Mouse (Mus musculus) layer of hippocampus, adult 18-20 months (tissue): ENCODE measurements around the gene Map2k7. TPM values are rescaled to one million over a fixed set of nuclear protein-coding genes. Genes with fewer than 3 reads are reported as not detected.
A peak's percentile ranks its signal among the peaks of the same experiment; 100 is the strongest.

Experiments
- DNase-seq, 2 experiments: peaks; one replicate each; pipeline ENCODE4 v3.0.0; 2022; ENCODE audit warnings: low spot score in 2 of 2
- total RNA-seq, 2 experiments: library from RNA; stranded (reverse); gene quantifications; 2 replicates each; pipeline ENCODE4 v1.2.3; 2021

Gene Map2k7
- total RNA-seq, 2 experiments from 2014 or later = 109 to 116 TPM

DNA sequence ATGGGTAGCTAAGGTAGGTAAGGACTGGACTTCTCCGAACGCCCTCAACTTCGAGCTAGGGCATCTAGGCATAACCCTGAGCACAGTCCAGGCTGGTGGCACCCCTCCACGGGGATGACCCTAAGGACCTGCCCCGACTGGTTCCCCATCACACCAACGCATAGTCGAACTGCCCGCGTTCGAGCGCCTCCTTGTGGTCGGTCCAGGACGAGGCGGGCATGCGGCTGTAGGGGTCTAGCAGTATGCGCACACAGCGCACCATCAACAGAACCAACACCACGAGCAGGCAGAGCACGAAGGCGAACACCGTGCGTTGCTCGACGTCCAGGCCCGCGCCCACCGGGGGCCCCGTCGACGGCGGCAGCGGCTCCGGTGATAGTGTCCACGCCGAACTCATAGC is 19.7 kb downstream of the Map2k7 start:
- DNase-seq = peak; percentile 81 to 87

DNA sequence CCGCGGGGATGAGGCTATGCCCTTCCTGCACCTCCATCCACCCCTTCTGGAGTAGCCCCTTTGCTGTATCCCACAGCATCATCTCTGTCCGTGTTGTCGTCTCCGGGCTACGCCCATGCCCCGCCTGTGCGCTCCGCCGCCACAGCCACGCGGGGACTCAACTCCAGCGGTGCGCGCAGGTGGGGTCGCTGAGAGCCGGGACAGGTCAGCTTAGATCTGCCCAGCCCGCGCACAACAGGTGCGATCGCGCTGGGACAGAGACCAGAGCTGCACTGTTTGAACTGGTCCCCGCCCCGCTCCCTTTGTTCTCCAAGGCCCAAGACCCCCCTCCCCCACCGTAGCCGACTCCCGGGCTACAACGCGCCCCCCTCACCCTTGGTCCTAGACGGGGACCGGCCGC is 20.1 kb downstream of the Map2k7 start:
- peak in 1 of 2 experiments; percentile 56 for DNase-seq

DNA sequence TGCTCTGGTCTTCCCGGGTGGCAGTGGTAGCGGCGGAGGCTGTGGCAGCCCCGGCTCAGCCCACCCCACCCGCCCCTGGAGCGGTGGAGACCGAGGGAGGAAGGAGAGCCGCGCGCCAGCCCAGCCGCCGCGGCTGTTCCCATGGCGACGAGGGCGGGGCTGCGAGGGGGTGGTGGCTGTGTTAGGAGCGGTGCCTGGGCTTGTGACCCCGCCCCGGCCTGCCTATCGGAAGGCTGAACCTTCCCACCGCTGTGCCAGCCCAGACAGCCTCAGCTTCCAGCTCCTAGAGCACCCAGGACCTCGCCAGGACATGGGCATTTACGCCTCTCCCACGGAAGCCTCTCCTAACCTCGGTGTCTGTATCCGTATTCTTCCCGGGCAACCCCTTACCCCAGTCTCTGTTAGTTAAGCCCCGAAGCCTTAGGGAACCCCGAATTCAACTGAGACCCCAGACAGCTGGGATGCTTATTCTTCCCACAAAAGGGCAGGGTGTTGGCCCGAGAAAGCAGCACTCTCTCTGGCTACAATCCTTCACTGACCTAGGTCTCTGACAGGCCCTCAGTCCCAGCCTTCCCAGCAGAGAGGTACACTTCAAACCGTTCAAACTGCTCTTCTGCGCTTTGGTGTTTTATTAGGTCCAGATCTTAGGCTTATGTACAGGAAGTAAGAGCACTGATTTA is 20.7 kb downstream of the Map2k7 start, which contains the start of gene Ctxn1:
TSS of gene Ctxn1 (minus strand) at position 150 of the 680 bp plus-strand sequence.
- DNase-seq = peak; percentile 93 to 96

DNA sequence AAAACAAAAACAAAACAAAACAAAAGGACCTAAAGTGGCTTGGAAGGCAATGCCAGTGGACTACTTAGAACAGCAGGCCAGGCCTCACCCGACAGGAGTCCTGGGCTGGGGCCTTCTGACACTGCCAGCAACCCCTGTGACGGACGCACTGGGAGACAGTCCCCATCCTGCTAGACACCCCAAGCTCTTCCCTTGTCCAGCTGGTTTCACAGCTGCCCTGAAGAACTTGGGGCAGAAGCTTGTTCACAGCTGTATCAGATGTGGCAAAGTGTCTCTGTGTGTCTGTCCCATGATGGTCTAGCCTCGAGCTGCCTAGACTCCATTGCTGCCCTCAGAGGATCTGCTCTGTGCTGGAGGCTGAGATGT is 21.2 kb downstream of the Map2k7 start:
- no peak for DNase-seq

DNA sequence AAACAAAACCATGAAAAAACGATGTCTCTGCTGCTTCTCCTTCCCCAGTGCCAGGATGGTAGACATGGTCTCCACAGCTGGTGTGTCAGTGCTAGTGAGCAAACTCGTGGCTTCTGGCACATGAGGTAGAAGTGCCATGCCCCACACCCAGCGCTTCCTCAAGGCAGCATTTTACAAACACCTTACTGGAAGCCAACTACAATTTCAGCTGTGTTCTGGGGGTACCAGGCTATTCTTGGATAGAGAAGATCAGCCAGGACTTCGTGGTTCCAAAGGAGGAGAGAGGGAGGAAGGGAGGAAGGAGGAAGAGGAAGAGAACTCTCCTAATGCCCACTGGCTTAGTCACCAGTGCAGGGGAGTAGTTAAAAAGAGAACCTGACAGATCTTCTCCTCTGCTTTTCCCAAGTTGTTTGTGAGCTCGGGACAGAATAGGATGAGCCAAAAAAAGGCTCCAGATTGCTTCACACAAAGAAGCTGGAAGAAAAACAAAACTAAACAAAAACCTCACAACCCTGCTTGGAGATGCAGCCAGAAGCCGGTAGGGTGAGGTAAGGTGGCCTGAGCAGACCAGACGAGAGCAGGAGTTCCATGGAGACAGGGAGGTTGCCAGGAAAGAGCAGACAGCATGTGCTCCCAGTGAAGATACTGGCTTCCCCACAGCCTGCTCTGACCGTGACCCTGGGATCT is 24.7 kb downstream of the Map2k7 start:
- no peak for DNase-seq

DNA sequence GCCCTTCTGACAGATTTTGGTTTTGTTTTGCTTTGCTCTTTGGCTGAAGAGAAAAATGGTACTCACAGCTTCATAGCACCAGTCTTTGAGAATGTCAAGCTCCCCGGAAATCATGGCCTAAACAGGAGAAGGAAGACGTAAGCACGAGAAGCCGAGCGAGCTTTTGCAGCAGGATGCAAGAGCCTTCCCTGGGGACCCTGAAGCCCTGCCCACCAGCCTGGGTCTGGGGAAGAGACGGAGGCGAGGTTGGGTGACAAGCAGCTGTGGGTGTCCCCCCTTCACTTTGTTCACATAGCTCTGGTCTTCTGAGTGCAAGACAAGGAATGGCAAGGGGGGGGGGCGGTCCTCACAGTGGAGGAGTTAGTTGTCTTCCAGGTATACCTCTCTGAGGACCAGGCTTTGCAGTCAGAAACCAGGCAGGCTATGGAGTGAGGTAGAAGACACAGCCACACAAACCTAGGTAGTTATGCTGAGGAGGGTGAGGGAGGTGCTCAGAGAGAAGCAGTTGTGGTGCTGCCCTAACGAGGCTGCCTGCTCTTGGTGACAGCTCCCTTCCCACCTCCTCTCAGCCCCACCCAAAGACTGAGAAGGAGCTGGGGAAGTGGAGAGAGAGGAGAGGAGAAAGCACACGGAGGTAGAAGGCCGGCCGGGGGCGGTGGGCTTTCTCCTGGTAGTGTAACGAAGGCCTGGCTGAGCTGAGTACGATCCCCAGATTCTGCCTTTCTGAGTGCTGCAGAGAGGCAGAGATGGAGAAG is 26.8 kb downstream of the Map2k7 start:
- no peak for DNase-seq

DNA sequence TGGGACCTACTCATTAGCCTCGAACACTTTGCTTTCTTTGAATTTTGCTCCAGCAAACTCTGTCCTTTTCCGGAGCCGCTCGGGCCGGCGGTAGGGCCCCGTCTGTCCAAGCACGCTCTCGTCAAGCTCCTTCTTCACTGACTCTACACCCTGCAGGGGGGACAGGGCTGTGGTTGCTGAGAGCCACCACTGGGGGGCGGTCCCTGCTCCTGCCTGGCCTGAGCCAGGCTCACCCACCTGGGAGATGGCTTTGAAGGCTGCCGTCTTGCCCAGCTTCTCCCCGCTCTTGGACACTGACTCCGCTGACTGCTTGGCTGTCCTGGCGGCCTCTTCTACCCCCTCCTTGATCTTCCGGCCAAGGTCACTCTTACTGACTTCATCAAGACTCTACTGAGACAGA is 29.1 kb downstream of the Map2k7 start:
- DNase-seq = no peak

DNA sequence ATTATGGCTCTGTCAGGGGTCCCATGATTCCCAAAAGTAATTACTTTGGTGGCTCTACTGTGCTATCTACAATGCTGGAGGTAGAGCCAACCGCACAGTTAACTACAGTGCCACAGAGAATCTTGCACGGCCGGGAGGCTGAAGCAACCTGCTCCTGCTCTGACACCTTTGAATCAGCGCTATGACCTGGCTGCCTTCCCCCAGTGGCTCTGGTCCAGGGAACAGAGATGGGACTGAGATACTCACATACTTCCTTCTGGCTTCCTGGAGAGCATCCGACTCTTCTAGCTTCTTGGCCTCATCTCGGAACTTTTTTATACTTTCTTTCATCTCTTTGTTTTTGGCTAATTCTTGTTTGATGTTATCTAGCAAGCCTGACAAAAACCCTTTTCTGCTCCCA is 31.1 kb downstream of the Map2k7 start:
- no peak for DNase-seq

DNA sequence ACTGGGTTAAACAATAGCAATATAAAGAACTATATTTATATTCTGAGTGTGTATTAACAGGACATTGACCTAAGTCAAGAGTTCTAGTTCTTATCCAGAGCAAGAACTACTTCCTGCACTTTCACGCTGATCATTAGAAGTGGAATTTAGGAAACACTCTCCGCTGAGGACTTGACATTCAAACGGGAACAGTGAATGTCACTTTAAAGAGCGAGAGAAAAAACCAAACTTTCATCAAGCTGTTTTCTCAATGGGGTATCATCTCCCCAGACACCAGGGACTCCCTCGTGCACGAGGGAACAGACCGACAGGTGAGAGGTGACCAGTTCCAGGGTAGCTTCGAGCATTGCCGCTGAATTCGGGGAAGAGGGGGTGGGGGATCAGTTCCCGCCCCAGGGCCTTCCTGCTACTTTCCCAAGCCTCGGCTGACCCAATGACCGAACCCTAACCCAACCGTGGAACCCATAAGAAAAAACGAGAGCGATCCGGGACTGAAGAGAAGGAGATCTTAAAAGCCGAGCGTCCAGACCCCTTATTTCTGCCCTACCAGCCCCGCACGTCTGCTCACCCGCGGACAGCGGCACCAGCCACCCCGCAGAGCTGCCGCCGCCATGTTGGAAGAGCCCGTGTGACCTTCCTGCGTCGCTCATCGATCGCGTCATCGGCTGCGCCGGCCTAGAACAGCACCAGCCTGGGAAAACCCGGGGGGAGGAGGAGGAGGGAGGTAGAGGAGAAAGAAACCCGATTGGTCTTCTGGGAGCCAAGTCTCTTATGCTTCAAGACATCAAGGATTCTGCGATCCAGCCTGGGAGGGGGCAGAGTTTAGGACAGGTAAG is 37.0 kb downstream of the Map2k7 start, which contains the start of gene Timm44:
TSS of gene Timm44 (minus strand) at position 639 of the 836 bp plus-strand sequence.
- DNase-seq = peak; percentile 93 to 97

DNA sequence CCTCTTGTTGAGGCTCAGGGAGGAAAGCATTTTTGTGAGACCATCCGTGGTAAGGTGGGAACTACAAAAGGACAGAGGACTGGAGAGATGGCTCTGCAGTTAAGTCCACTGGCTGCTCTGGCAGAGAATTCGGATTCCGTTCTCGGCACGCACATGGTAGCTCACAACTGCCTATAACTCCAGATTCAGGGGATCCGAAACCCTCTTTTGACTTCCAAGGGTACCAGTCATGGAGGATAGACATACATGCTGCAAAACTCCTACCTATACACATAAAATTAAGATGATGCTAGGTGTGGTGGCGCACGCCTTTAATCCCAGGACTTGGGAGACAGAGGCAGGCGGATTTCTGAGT is 37.5 kb downstream of the Map2k7 start:
- no peak for DNase-seq

DNA sequence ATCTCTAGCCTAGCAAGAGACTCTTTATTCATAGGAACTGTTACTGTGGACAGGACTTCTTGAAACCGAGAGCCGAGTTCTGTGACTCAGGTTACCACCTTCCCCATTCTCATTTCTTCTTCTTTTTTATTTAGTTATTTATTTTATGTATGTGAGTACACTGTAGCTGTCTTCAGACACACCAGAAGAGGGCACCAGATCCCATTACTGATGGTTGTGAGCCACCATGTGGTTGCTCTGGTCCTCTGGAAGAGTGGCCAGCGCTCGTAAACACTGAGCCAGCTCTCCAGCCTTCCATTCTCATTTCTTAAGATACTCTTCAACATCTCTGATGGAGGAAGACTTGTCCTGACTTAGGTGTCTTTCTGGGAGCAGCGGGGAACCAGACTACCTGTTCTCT is 54.2 kb downstream of the Map2k7 start:
- no peak for DNase-seq

Other genes with a start within 250 kb of the Map2k7 start
- gene Cd209f, start 132.9 kb upstream of the Map2k7 start, total RNA-seq = under 1 TPM; 0.37 to 0.43 TPM
- gene Cd209g, start 104.6 kb upstream of the Map2k7 start, total RNA-seq = under 1 TPM in 1 of 2 experiments, not detected in 1; 0.22 TPM
- gene Evi5l, start 72.2 kb upstream of the Map2k7 start, total RNA-seq = 100 to 1,000 TPM in 1 of 2 experiments, 10 to 100 TPM in 1; 93.2 to 102 TPM
- gene Prr36, start 21.3 kb upstream of the Map2k7 start, total RNA-seq = 10 to 100 TPM; 38.4 to 41.3 TPM
- not detected for gene Lrrc8e, start 11.9 kb upstream of the Map2k7 start, total RNA-seq
- under 1 TPM; 0.46 to 0.62 TPM for gene Gm49320, start 125 bp downstream of the Map2k7 start, total RNA-seq
- 10 to 100 TPM in 1 of 2 experiments, 1 to 10 TPM in 1; 8.9 to 12.2 TPM for gene Tgfbr3l, start 9.5 kb downstream of the Map2k7 start, total RNA-seq
- 10 to 100 TPM; 28.9 to 31.1 TPM for gene Snapc2, start 14.3 kb downstream of the Map2k7 start, total RNA-seq
- gene Ctxn1, start 20.5 kb downstream of the Map2k7 start, total RNA-seq = 100 to 1,000 TPM; 524 to 546 TPM
- gene Timm44, start 37.2 kb downstream of the Map2k7 start, total RNA-seq = 10 to 100 TPM; 59.1 to 61.4 TPM
- gene Ccl25, start 86.5 kb downstream of the Map2k7 start, total RNA-seq = 10 to 100 TPM; 17.2 to 20.1 TPM
- gene Elavl1, start 86.7 kb downstream of the Map2k7 start, total RNA-seq = 10 to 100 TPM; 78.8 to 80.6 TPM